Mouse (Mus musculus): ENCODE data around the gene Bcl3. TPM values are rescaled to one million over a fixed set of nuclear protein-coding genes. Genes with fewer than 3 reads are reported as not detected.

The Bcl3 gene
- polyA plus RNA-seq, 1 experiment from 2014 or later = 2.1 TPM

DNA sequence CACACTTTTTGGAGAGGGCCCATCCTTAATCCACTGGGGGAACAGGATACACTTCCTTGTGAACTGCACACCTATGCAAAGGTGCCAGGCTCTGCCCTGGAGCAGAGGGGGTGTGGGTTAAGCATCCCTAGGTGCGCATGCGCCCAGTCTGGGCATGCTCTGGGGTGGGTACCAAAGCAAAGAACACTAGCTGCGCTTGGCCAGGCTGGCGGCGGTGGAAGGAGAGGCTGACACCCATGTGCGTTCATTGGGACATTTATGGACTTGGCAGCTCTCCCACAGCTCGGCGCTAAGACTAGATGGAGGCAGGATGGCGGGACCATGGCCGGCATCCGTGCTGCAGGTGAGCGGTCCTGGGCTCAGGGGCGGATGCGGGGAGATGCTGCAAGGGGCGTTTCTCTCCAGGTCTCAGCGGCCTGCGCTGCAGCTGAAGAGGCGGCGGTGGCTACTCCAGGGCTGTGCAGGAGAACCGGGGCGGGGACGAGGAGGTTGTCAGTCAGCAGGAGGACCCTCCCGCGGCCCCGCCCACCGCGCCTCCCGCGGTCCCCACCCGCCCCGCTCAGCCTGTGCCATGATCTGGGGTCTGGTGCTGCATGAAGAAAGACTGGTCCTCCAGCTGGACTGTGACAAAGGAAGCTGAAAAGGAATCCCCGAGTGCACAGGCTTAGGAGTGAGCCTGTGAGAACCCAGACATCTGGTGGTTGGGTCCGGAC lies 29.4 kb upstream of the Bcl3 start, which contains the start of gene Gm19345:
Gene Gm19345 (plus strand): TSS at position 146 of the 713 bp plus-strand sequence.
- 4% methylated on average over 33 of the region's 33 CpGs for WGBS
- peak; percentile 76 for ATAC-seq (ENCODE audit: low FRiP score, low read depth)
- Histone ChIP-seq H3K4me2 (replicated peaks) (peak within 1 kb of the TSS; percentile 53), H3K27ac (no peak within 1 kb of the TSS), H3K9ac (peak within 1 kb of the TSS; percentile 5; the same call in 1 of the 2 replicates), H3K36me3 (no peaks in the 10 kb centered on the region), H3K9me3 (no peaks in the 10 kb centered on the region), H3K27me3 (replicated peaks) (peaks cover 8% of the 10 kb centered on the region; the same call in 1 of the 2 replicates), H3K4me3 (peak within 1 kb of the TSS; percentile 26; the same call in 1 of the 2 replicates), H3K4me1 (no peaks in the 10 kb centered on the region; the same call in 1 of the 2 replicates)

DNA sequence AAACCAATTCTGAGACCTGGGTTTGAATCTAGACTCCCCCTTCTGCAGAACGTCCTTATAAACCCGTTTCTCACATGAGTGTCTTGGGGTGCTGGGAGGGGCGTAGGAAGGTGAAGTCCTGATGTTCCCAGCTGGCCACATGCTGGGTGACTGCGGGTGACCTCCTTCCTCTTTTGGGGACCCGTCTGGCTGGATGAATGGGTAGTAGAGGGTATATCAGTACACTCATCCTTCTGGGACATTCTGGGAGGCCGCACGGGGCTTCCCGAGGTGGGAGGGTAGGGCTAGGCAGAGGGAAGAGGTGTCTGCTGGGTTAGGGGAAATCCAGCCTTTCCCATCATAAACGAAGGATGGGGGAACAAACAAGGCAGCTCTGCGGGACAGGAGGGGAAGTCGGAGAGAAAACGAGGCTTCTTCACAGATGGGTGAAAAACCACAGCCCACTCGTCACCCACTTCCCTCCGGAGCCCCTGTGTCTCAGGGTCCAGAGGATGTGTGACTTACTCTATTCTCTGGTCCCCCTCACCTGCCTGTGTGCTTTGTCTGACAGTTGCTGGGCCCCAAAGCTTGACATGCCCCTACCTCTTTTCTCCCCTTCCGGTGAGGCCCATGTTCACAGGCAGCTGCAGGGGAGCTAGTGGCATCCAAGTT lies 22.1 kb upstream of the Bcl3 start:
- Histone ChIP-seq H3K9ac (no peak overlapping the region), H3K4me1 (no peaks in the 10 kb centered on the region), H3K36me3 (no peaks in the 10 kb centered on the region), H3K4me2 (replicated peaks) (no peak overlapping the region), H3K27ac (no peak overlapping the region), H3K9me3 (no peaks in the 10 kb centered on the region), H3K27me3 (replicated peaks) (peaks cover 26% of the 10 kb centered on the region), H3K4me3 (no peak overlapping the region)
- WGBS = 63% methylated on average over 15 of the region's 15 CpGs
- no peak for ATAC-seq (ENCODE audit: low FRiP score, low read depth)

DNA sequence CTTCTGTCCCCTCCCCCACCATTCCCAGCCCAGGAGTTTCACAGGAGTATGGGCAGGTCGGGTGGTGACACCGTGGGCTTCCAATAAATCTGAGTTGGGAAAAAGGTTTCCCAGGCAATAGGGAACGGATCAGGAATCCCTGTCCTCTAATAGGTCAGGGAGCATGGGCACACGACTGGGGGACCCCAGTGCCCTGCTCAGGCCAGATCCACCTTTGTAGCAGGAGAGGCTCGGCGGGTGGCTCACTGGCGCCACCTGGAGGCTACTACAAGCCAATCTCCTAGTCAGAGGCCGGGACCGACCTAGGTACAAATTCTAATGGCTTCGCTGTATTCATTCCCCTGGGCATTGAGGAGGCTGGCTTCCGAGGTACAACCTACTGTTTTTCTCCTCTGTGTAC lies 21.0 kb upstream of the Bcl3 start:
- Histone ChIP-seq H3K27me3 (replicated peaks) (peaks cover 26% of the 10 kb centered on the region), H3K4me2 (replicated peaks) (no peak overlapping the region; the same call in 1 of the 2 replicates), H3K27ac (no peak overlapping the region), H3K9ac (no peak overlapping the region), H3K36me3 (no peaks in the 10 kb centered on the region), H3K9me3 (no peaks in the 10 kb centered on the region), H3K4me1 (no peaks in the 10 kb centered on the region), H3K4me3 (no peak overlapping the region)
- ATAC-seq (ENCODE audit: low FRiP score, low read depth) = peak; percentile 53; the same call in 1 of the 2 replicates
- WGBS = 3% methylated on average over 11 of the region's 11 CpGs

DNA sequence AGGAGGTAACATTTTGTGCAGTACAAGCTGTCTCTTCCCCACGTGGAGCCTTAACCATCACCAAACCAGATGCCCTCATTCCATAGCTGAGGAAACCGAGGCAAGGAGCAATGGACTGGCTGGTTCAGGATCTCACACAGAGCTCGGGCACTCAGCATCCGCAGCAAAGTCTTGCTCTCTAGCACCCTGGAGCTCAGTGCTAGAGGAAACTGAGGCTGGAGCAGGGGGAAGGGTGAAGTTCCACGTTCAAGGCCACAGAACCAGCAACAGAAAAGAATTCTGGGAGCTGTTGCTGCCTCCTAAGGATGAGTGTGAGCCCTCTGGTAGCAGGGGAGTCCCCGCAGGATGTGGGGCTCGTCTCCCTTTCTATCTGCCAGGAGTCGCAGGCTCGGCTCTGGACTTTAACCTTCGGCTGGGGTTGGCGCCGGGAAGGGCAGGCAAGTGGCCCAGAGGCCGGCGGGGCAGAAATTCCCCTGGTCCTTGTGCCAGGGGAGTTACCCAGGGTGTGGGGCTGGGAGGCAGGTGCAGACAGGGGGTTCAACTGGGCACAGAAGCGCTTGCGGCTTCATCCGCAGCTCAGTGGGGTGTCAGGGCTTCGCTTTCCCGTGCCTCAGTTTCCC lies 20.4 kb upstream of the Bcl3 start:
- Histone ChIP-seq H3K27me3 (replicated peaks) (peaks cover 26% of the 10 kb centered on the region), H3K4me1 (no peaks in the 10 kb centered on the region), H3K4me2 (replicated peaks) (no peak overlapping the region), H3K36me3 (no peaks in the 10 kb centered on the region), H3K4me3 (no peak overlapping the region), H3K9me3 (no peaks in the 10 kb centered on the region), H3K9ac (no peak overlapping the region), H3K27ac (no peak overlapping the region)
- ATAC-seq (ENCODE audit: low FRiP score, low read depth) = 0 out of 2 replicates have a peak, but pooled peaks have one; percentile 9
- WGBS = 30% methylated on average over 19 of the region's 19 CpGs

DNA sequence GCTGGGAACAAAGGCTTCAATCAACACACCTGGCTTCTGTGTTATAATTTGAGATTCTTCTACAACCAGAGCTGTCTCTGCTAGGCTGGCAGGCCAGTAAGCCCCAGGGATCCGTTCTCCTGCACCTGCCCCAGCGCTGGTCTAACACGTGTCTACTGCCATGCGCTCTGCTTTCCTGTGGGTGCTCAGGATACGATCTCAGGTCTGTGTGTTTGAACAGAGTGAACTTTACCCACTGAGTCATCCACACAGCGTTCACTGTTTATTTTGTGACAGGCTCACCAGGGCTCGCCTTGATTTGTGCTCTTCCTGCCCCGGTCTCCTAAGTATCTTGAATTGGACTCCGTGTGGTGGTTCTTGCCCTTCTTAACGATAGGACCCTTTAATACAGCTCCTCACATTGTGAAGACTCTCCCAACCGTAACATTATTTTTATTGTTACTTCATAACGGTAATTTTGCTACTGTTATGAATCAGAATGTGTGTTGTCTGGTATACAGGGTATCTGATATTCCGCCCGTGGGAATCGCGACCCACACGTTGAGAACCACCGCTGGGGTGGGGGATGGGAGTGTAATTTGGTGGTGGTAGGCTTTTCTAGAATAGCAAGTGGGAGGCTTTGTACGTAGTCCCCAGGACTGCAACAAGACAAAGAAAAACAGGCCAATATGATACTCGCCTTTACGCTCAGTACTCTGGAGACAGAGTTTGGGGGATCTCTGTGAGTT lies 19.3 kb upstream of the Bcl3 start:
- H3K27ac ChIP-seq = no peak overlapping the region
- no peak for ATAC-seq (ENCODE audit: low FRiP score, low read depth)
- no peak overlapping the region for H3K4me2 ChIP-seq (replicated peaks)
- H3K4me1 ChIP-seq = no peaks in the 10 kb centered on the region
- no peak overlapping the region for H3K9ac ChIP-seq
- H3K4me3 ChIP-seq = no peak overlapping the region
- peaks cover 17% of the 10 kb centered on the region for H3K27me3 ChIP-seq (replicated peaks)
- no peaks in the 10 kb centered on the region for H3K36me3 ChIP-seq
- 82% methylated on average over 21 of the region's 21 CpGs for WGBS
- no peaks in the 10 kb centered on the region for H3K9me3 ChIP-seq

DNA sequence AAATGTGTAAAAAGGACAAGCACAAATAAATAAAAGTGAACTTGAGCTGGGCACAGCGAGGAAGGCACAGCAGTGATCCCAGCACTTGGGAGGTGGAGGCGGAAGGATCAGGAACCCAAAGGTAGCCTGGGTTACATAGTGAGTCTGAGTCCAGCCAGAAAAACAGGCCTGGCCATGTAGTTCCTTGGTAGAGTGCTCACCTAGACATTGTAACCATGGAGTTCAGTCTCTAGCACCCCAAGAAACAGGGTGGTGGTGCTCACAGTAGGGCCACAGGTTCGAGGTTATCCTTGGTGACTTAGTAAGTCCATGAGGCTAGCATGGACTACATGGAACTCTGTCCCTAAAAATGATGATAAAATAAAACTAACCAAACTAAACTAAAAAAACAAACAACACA lies 18.4 kb upstream of the Bcl3 start:
- WGBS = 80% methylated on average over 3 of the region's 3 CpGs
- no peaks in the 10 kb centered on the region for H3K4me1 ChIP-seq
- no peak overlapping the region for H3K4me2 ChIP-seq (replicated peaks)
- H3K9me3 ChIP-seq = no peaks in the 10 kb centered on the region
- H3K27me3 ChIP-seq (replicated peaks) = peaks cover 15% of the 10 kb centered on the region
- no peak overlapping the region for H3K9ac ChIP-seq
- no peaks in the 10 kb centered on the region for H3K36me3 ChIP-seq
- H3K27ac ChIP-seq = no peak overlapping the region
- no peak overlapping the region for H3K4me3 ChIP-seq
- no peak for ATAC-seq (ENCODE audit: low FRiP score, low read depth)

DNA sequence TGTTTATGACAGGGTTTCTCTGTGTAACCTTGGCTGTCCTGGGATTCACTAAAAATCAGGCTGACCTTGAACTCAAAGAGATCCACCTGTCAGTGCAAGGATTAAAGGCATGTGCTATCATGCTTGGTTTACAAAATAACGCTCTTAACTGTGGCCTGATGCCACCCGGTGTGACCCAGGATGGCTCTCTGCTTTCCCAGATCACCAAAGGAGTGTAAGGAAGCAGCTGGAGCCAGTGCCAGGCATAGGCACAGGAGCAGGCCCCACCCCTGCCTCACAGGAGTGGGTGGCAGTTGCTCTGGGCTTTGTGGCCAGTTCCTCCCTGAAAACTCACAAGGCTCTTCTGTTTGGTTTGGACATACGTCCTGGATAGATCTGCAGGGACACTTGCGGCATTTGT lies 17.8 kb upstream of the Bcl3 start:
- H3K9me3 ChIP-seq = no peaks in the 10 kb centered on the region
- ATAC-seq (ENCODE audit: low FRiP score, low read depth) = no peak
- 84% methylated on average over 4 of the region's 4 CpGs for WGBS

DNA sequence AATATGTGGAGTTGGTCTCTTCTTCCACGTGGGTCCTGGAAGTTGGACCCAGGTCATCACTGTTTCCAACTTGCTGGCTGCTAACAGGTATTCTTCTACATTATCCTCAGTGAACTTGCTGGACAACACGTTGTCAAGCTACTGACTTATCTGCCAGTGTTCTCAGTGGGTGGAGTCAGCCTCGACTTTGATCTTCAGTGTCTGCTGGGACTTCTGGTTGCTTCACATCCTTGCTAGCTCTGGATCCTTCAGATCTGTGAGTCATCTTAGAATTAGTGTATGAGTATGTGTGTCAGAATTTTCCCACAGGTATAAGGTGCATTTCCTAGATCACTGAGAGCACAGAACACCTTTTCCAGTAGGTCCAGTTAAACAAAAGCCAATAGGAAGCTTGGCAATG lies 14.3 kb upstream of the Bcl3 start:
- Histone ChIP-seq H3K4me3 (no peak overlapping the region), H3K27me3 (replicated peaks) (no peaks in the 10 kb centered on the region), H3K27ac (no peak overlapping the region), H3K4me1 (no peaks in the 10 kb centered on the region), H3K36me3 (no peaks in the 10 kb centered on the region), H3K4me2 (replicated peaks) (no peak overlapping the region), H3K9ac (no peak overlapping the region), H3K9me3 (no peaks in the 10 kb centered on the region)
- 73% methylated on average over 3 of the region's 3 CpGs for WGBS
- ATAC-seq (ENCODE audit: low FRiP score, low read depth) = no peak

More for the DNA sequence above, 17.8 kb upstream of the Bcl3 start:
- H3K9ac ChIP-seq = no peak overlapping the region
- H3K27ac ChIP-seq = no peak overlapping the region
- H3K4me2 ChIP-seq (replicated peaks) = no peak overlapping the region
- H3K27me3 ChIP-seq (replicated peaks) = peaks cover 15% of the 10 kb centered on the region
- no peaks in the 10 kb centered on the region for H3K4me1 ChIP-seq
- H3K4me3 ChIP-seq = no peak overlapping the region
- H3K36me3 ChIP-seq = no peaks in the 10 kb centered on the region

DNA sequence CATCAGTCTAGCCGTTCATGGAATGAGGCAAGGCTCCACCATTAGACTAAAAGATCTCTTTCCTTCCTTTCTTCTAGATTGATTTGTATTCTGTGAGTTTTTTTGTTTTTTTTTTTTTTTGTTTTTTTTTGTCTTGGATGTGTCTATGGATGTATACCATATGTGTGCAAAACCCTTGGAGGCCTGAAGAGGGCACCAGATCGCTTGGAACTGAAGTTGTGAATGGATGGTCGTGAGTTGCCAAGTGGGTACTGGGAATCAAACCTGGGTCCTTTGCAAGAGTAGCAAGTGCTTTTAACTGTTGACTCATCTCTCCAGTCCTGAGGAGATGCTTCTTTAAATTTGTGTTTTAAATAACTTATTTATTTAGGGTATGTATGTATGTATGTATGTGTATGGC lies 11.5 kb upstream of the Bcl3 start:
- WGBS = 62% methylated on average over 3 of the region's 3 CpGs
- no peak for ATAC-seq (ENCODE audit: low FRiP score, low read depth)
- Histone ChIP-seq H3K4me1 (no peaks in the 10 kb centered on the region), H3K27me3 (replicated peaks) (no peaks in the 10 kb centered on the region), H3K9ac (no peak overlapping the region), H3K4me3 (no peak overlapping the region), H3K4me2 (replicated peaks) (no peak overlapping the region), H3K27ac (no peak overlapping the region), H3K9me3 (no peaks in the 10 kb centered on the region), H3K36me3 (no peaks in the 10 kb centered on the region)

DNA sequence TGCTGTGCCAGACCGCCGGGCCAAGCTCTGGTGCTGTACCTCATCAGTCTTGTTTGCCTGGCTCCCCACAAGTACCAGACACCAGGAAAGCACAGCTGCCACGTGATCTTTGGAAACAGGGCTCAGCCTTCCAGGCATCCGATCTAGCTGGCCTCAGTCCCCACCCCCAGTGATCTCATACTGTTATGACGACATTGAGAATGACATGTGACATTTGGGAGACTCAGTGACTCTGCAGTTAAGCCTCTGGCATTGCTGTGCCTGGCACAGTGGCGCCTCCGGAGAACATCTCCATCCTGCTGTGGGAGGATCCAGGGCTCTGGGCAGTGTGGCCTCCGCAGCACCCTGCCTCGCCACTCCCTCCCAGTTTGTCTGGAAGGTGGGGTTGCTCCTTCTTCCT lies 9.3 kb upstream of the Bcl3 start:
- Histone ChIP-seq H3K36me3 (no peaks in the 10 kb centered on the region), H3K4me1 (no peaks in the 10 kb centered on the region), H3K4me3 (no peak overlapping the region), H3K27me3 (replicated peaks) (no peaks in the 10 kb centered on the region), H3K9ac (no peak overlapping the region), H3K27ac (no peak overlapping the region), H3K4me2 (replicated peaks) (no peak overlapping the region), H3K9me3 (no peaks in the 10 kb centered on the region)
- ATAC-seq (ENCODE audit: low FRiP score, low read depth) = no peak
- WGBS = 61% methylated on average over 9 of the region's 9 CpGs

DNA sequence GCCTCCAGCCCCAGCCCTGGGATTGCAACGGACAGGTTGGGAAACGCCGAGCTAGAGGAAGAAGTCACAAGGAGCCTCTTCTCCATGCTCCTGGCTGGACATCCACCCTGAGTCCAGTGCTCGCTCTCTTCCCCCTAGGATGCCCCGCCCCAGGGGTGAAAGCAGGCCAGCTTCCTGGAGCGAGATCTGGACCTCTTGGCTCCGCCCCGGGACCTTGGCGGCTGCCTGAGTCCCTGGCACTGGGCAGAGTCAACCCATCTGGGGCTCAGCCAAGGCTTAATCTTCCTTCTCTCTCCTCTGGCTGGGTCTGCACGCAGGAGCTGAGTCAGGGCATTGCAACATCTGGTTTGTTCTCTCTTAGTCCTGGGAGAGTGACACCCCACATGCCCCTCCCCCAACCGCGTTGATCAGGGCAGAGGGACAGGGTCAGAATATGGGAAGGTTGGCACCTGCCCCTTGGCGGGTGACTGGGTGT lies 8.1 kb upstream of the Bcl3 start:
- Histone ChIP-seq H3K4me2 (replicated peaks) (no peak overlapping the region), H3K9ac (no peak overlapping the region), H3K36me3 (no peaks in the 10 kb centered on the region), H3K27ac (no peak overlapping the region), H3K4me1 (no peaks in the 10 kb centered on the region), H3K4me3 (no peak overlapping the region), H3K9me3 (no peaks in the 10 kb centered on the region), H3K27me3 (replicated peaks) (no peaks in the 10 kb centered on the region)
- ATAC-seq (ENCODE audit: low FRiP score, low read depth) = no peak
- WGBS = 35% methylated on average over 13 of the region's 13 CpGs

DNA sequence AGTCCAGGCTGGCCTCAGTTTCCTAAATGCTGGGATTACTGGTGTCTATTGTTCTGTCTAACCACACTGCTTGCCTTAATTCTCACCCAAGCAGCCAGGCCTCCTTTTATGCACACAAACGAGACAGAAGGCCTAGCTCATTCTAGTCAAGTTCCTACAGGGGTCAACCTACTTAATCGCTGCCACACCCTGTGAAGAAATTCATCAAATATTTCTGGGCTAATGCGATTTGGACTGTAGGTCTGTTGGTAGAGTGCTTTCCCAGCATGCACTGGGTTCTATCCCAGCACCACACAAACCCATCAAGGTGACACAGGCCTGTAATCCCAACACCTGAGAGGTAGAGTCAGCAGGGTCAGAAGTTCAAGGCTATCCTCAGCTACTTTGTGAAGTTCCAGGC lies 7.1 kb upstream of the Bcl3 start:
- Histone ChIP-seq H3K36me3 (no peaks in the 10 kb centered on the region), H3K9ac (no peak overlapping the region), H3K27ac (no peak overlapping the region), H3K4me3 (no peak overlapping the region), H3K27me3 (replicated peaks) (no peaks in the 10 kb centered on the region), H3K4me1 (no peaks in the 10 kb centered on the region), H3K4me2 (replicated peaks) (no peak overlapping the region), H3K9me3 (no peaks in the 10 kb centered on the region)
- no peak for ATAC-seq (ENCODE audit: low FRiP score, low read depth)
- 86% methylated on average over 3 of the region's 3 CpGs for WGBS

Data from neural tube, embryonic 12.5 days (tissue).